ENCODE assay signal across 8 mouse cellular contexts in the genomic region with DNA sequence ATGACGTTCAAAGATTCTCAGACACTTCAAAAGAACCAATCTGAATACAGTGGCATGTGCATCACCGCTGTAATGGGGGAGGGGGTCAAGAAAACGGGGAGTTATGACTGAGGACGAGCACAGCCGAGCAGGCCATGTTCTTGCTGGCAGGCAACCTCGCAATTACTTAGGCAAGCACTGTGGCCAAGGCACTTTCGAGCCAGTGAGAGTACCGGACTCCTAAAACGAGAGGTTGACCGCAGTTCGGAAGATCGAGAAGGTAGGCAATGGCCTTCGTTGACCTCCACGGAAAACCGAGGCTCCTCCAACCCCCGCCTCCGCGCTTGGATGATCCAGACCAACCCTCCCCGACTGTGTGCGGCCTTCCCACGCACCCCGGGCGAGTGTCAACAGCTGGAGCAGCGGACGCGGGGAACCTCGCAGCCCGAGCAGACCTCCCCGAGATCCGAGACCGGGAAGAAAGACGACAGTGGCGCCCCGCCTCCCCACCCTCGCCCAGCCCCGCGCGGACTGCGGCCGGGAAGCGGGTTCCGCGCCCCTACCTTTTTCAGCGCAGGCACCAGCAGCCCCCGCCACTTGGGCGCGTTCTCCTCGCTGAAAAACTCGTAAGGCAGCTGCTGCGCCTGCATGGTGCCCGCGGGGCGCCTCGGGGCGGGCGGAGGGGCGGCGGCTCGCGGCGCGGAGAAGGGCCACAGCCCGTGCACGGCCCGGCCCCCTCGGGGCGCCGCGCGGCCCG. TPM values are rescaled to one million over a fixed set of nuclear protein-coding genes. Genes with fewer than 3 reads are reported as not detected.
DNase-seq lines count a peak whose midpoint lies in the region; ATAC-seq lines count a peak whose summit lies in the region.

No protein-coding gene starts in this region.

- DNase-seq in CD8-positive naive resting alpha-beta T cell, adult 2 months (ENCODE audit: low read depth in 2 of 2, low spot score in 2 of 2), result peak; percentile 71 to 80
- DNase-seq in forebrain, embryonic 10.5 days (ENCODE audit: extremely low spot score, low spot score), result peak; percentile 56
- peak; percentile 71 for DNase-seq in kidney, postnatal 14 days
- DNase-seq in telencephalon, adult 2 months (ENCODE audit: low read depth, low spot score), result peak; percentile 31

- peaks cover 27% of the 10 kb centered on the region for H3K36me3 ChIP-seq in forebrain, embryonic 10.5 days (replicated peaks)
- 0 out of 2 replicates have a peak, but pooled peaks cover 5% of the 10 kb centered on the region for H3K36me3 ChIP-seq in heart, embryonic 14.5 days (ENCODE audit: control insufficient read depth, insufficient read depth, low read length)
- H3K36me3 ChIP-seq in liver, embryonic 16.5 days (ENCODE audit: control insufficient read depth, insufficient read depth), result no peaks in the 10 kb centered on the region; the same call in 1 of the 2 replicates
- H3K36me3 ChIP-seq in neural tube, embryonic 12.5 days, result no peaks in the 10 kb centered on the region

- H3K4me2 ChIP-seq in heart, embryonic 14.5 days (ENCODE audit: low read length), result peak overlapping the region; percentile 77
- peak overlapping the region; percentile 85 for H3K4me2 ChIP-seq in liver, embryonic 16.5 days (ENCODE audit: low read depth, low read length)
- H3K4me2 ChIP-seq in neural tube, embryonic 12.5 days (replicated peaks), result peak overlapping the region; percentile 71

- ATAC-seq in heart, embryonic 14.5 days (ENCODE audit: insufficient number of reproducible peaks, insufficient read depth, low FRiP score, low read depth), result peak; percentile 49
- ATAC-seq in liver, embryonic 16.5 days (ENCODE audit: low read depth), result peak; percentile 43
- peak; percentile 61 for ATAC-seq in neural tube, embryonic 12.5 days (ENCODE audit: low FRiP score, low read depth)

- WGBS in forebrain, embryonic 10.5 days, result under 1% methylated on average over 69 of the region's 71 CpGs
- WGBS in heart, embryonic 14.5 days, result under 1% methylated on average over 62 of the region's 71 CpGs
- under 1% methylated on average over 59 of the region's 71 CpGs for WGBS in liver, embryonic 16.5 days (ENCODE audit: insufficient replicate concordance)
- under 1% methylated on average over 71 of the region's 71 CpGs for WGBS in neural tube, embryonic 12.5 days

- H3K9me3 ChIP-seq in forebrain, embryonic 10.5 days, result no peaks in the 10 kb centered on the region
- no peaks in the 10 kb centered on the region for H3K9me3 ChIP-seq in heart, embryonic 14.5 days (ENCODE audit: control insufficient read depth, low read length)
- H3K9me3 ChIP-seq in liver, embryonic 16.5 days (replicated peaks; ENCODE audit: control insufficient read depth, low read length), result no peaks in the 10 kb centered on the region
- no peaks in the 10 kb centered on the region for H3K9me3 ChIP-seq in neural tube, embryonic 12.5 days

- peak overlapping the region; percentile 73 for H3K4me3 ChIP-seq in brown adipose tissue, adult 24 weeks (ENCODE audit: insufficient read depth, low read depth, low read length)
- peak overlapping the region; percentile 95 for H3K4me3 ChIP-seq in forebrain, embryonic 10.5 days
- H3K4me3 ChIP-seq in heart, embryonic 14.5 days (ENCODE audit: control insufficient read depth in 1 of 2, insufficient read depth in 1 of 2, low read depth in 1 of 2, low read length in 2 of 2), result peak overlapping the region; percentile 90 to 97
- peak overlapping the region; percentile 90 for H3K4me3 ChIP-seq in liver, embryonic 16.5 days (ENCODE audit: low read depth, low read length)
- peak overlapping the region; percentile 97 for H3K4me3 ChIP-seq in neural tube, embryonic 12.5 days

- H3K27ac ChIP-seq in brown adipose tissue, adult 24 weeks (replicated peaks; ENCODE audit: low read depth, low read length), result peak overlapping the region; percentile 71
- peak overlapping the region; percentile 97 for H3K27ac ChIP-seq in forebrain, embryonic 10.5 days
- H3K27ac ChIP-seq in heart, embryonic 14.5 days (replicated peaks in 1 of 2; ENCODE audit: control insufficient read depth in 1 of 2, insufficient read depth in 1 of 2, low read depth in 2 of 2, low read length in 2 of 2), result peak overlapping the region; percentile 91 to 95
- H3K27ac ChIP-seq in liver, embryonic 16.5 days (ENCODE audit: low read length), result peak overlapping the region; percentile 92
- H3K27ac ChIP-seq in neural tube, embryonic 12.5 days, result peak overlapping the region; percentile 92

- H3K27me3 ChIP-seq in forebrain, embryonic 10.5 days (ENCODE audit: poor library complexity, severe bottlenecking), result no peaks in the 10 kb centered on the region
- no peaks in the 10 kb centered on the region for H3K27me3 ChIP-seq in heart, embryonic 14.5 days (ENCODE audit: control insufficient read depth, insufficient read depth, low read length)
- H3K27me3 ChIP-seq in liver, embryonic 16.5 days (ENCODE audit: control insufficient read depth, insufficient read depth, low read depth, low read length), result no peaks in the 10 kb centered on the region
- no peaks in the 10 kb centered on the region for H3K27me3 ChIP-seq in neural tube, embryonic 12.5 days (replicated peaks)

- H3K9ac ChIP-seq in heart, embryonic 14.5 days (ENCODE audit: low read length), result peak overlapping the region; percentile 96
- H3K9ac ChIP-seq in liver, embryonic 16.5 days (ENCODE audit: low read depth, low read length), result peak overlapping the region; percentile 92
- H3K9ac ChIP-seq in neural tube, embryonic 12.5 days, result peak overlapping the region; percentile 98

- peaks cover 4% of the 10 kb centered on the region; the same call in 1 of the 2 replicates for H3K4me1 ChIP-seq in brown adipose tissue, adult 24 weeks (ENCODE audit: control insufficient read depth, insufficient read depth, insufficient read length, low read length)
- H3K4me1 ChIP-seq in forebrain, embryonic 10.5 days, result peaks cover 49% of the 10 kb centered on the region
- peaks cover 0 to 22% of the 10 kb centered on the region in 2 experiments for H3K4me1 ChIP-seq in heart, embryonic 14.5 days (ENCODE audit: control insufficient read depth in 2 of 2, insufficient read depth in 2 of 2, low read length in 2 of 2)
- peaks cover 29% of the 10 kb centered on the region for H3K4me1 ChIP-seq in liver, embryonic 16.5 days (ENCODE audit: control insufficient read depth, low read depth, low read length)
- peaks cover 17% of the 10 kb centered on the region; the same call in 1 of the 2 replicates for H3K4me1 ChIP-seq in neural tube, embryonic 12.5 days

RNA-seq across cellular contexts. Expression of gene Sos1, which starts 0.8 kb away (rescaled TPM):
- 8.2 and 9.8 TPM in 2 replicates for polyA plus RNA-seq in brown adipose tissue, adult 24 weeks (2012; ENCODE audit: insufficient read depth, insufficient read length, missing spikeins)
- polyA plus RNA-seq in forebrain, embryonic 10.5 days (2016; fragmentation: Nextera tagmentation; extraction: Ambion mirVana), result 4.3 and 4.8 TPM in 2 replicates
- 6.2 TPM in 2 replicates for polyA plus RNA-seq in heart, embryonic 14.5 days (2014; fragmentation: Nextera tagmentation; extraction: Ambion mirVana)
- 0.76 and 0.85 TPM in 2 replicates for polyA plus RNA-seq in liver, embryonic 16.5 days (2015; fragmentation: Nextera tagmentation; extraction: Ambion mirVana)
- 7.8 and 8.5 TPM in 2 replicates for polyA plus RNA-seq in neural tube, embryonic 12.5 days (2016; fragmentation: Nextera tagmentation; extraction: Ambion mirVana)

Comparison
In these comparisons a context has a peak if more than half of its experiments do, and no peak if none do; other contexts are left out.
1. Peak in every context shown above with its lines: DNase-seq, ATAC-seq, H3K4me3 ChIP-seq and H3K27ac ChIP-seq.